Mouse (Mus musculus) hindbrain, embryonic 16.5 days (tissue): ENCODE data around the gene Tjp3. TPM values are rescaled to one million over a fixed set of nuclear protein-coding genes. Genes with fewer than 3 reads are reported as not detected.

ENCODE experiments used
- ATAC-seq: fragments of 200-750 bp; cut with Nextera tagmentation; 2 replicates; pipeline ENCODE4 v1.8.0; 2017; ENCODE audit warnings: moderate TSS enrichment, moderate library complexity
- H3K27ac ChIP-seq: fragments of 300-500 bp; sonication (generic); 2 replicates; pipeline ENCODE4 v1.5.1; 2014; ENCODE audit warnings: low read depth, mild to moderate bottlenecking, control low read depth, low read length, moderate library complexity
- H3K27me3 ChIP-seq: fragments of 300-500 bp; sonication (generic); replicated peaks from 2 replicates; pipeline ENCODE4 v1.6.1; 2014; ENCODE audit warnings: low read length; ENCODE audit not compliant: control insufficient read depth, insufficient read depth
- H3K36me3 ChIP-seq: fragments of 300-500 bp; sonication (generic); 2 replicates; pipeline ENCODE4 v1.6.1; 2014; ENCODE audit warnings: mild to moderate bottlenecking, low read length, moderate library complexity, mixed read lengths; ENCODE audit not compliant: control insufficient read depth, insufficient read depth
- H3K4me1 ChIP-seq: fragments of 300-500 bp; sonication (generic); 2 replicates; pipeline ENCODE4 v1.6.1; 2014; ENCODE audit warnings: low read depth, low read length; ENCODE audit not compliant: control insufficient read depth, insufficient read depth
- H3K4me2 ChIP-seq: fragments of 300-500 bp; sonication (generic); 2 replicates; pipeline ENCODE4 v1.6.1; 2014; ENCODE audit warnings: mild to moderate bottlenecking, low read length, control low read depth, moderate library complexity
- H3K4me3 ChIP-seq: fragments of 300-500 bp; sonication (generic); 2 replicates; pipeline ENCODE4 v1.5.1; 2014; ENCODE audit warnings: mild to moderate bottlenecking, low read length, control low read depth, moderate library complexity
- H3K9ac ChIP-seq: fragments of 300-500 bp; sonication (generic); 2 replicates; pipeline ENCODE4 v1.6.1; 2014; ENCODE audit warnings: low read depth, mild to moderate bottlenecking, control low read depth, low read length, moderate library complexity
- H3K9me3 ChIP-seq: fragments of 300-500 bp; sonication (generic); 2 replicates; pipeline ENCODE4 v1.6.1; 2014; ENCODE audit warnings: mild to moderate bottlenecking, low read length, moderate library complexity; ENCODE audit not compliant: control insufficient read depth
- WGBS: fragments of 180-500 bp; shearing (Covaris S2); extraction: QIAGEN DNeasy Blood & Tissue Kit; methylation state at CpG from one replicate; pipeline ENCODE4 v1.1.7; 2014; 5-methylcytosine and 5-hydroxymethylcytosine counted together
- polyA plus RNA-seq: library from polyadenylated mRNA; unstranded; fragments of >200 nt; fragmentation: Nextera tagmentation; extraction: Ambion mirVana; gene quantifications from 2 replicates; pipeline ENCODE4 v1.2.1, GENCODE M21; 2015

The Tjp3 gene
- polyA plus RNA-seq, 1 experiment from 2014 or later: 6.4 TPM

DNA sequence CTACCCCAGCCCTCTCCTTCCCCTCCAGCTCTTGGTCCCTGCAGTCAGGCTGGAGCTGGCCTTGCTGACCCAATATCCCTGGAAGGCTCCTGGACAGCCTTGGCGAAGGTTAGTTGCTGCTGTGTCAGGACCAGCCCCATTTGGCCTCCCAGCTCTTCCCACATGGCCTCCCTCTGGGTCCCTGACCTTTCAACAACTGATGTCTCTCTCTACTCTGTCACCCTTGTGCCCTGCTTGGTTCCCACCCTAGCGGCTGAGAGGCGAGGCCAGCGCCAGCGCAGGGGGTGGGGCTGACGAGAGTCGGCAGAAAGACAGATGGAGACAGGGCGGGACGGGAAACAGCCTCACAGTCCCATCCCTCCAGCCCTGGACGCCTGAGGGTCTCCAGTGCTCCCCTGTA, 37.0 kb upstream of the Tjp3 start, which contains the start of gene Tbxa2r:
TSS of gene Tbxa2r (plus strand) at position 346 of the 400 bp plus-strand sequence.
- no peak within 1 kb of the TSS for H3K4me3 ChIP-seq
- H3K4me1 ChIP-seq: no peaks in the 10 kb centered on the region
- no peak for ATAC-seq
- H3K27ac ChIP-seq: 0 out of 2 replicates have a peak within 1 kb of the TSS, but pooled peaks have one; percentile 3
- H3K36me3 ChIP-seq: peaks cover 35% of the 10 kb centered on the region
- H3K27me3 ChIP-seq: peaks cover 10% of the 10 kb centered on the region
- H3K9me3 ChIP-seq: no peaks in the 10 kb centered on the region
- 14% methylated on average over 9 of the region's 10 CpGs for WGBS
- H3K4me2 ChIP-seq: no peak within 1 kb of the TSS; the same call in 1 of the 2 replicates
- peak within 1 kb of the TSS; percentile 22 for H3K9ac ChIP-seq

DNA sequence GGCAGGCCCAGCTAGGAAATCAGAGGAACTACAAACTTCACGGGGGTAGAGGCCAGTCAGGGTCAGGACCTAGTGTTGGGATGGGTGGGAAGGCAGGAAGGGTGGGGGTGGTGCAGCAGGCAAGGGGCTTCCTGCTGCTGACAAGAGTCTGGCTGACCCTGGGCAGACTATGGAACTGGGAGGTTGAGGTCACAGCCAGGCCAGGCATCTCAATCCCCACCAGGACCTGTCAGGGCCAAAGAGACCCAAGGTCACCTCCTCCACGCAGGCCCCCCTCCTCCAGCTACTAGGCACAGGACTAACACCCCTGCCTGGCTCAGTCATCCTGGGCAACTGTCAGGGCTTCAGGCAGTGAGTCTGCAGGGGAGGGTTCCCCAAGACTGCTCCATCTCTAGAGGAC, 36.6 kb upstream of the Tjp3 start:
- Histone ChIP-seq H3K4me3 (no peak overlapping the region), H3K9me3 (no peaks in the 10 kb centered on the region), H3K9ac (no peak overlapping the region), H3K27ac (no peak overlapping the region), H3K4me2 (no peak overlapping the region), H3K4me1 (no peaks in the 10 kb centered on the region), H3K27me3 (peaks cover 9% of the 10 kb centered on the region), H3K36me3 (peaks cover 40% of the 10 kb centered on the region)
- 61% methylated on average over 2 of the region's 2 CpGs for WGBS
- no peak for ATAC-seq

DNA sequence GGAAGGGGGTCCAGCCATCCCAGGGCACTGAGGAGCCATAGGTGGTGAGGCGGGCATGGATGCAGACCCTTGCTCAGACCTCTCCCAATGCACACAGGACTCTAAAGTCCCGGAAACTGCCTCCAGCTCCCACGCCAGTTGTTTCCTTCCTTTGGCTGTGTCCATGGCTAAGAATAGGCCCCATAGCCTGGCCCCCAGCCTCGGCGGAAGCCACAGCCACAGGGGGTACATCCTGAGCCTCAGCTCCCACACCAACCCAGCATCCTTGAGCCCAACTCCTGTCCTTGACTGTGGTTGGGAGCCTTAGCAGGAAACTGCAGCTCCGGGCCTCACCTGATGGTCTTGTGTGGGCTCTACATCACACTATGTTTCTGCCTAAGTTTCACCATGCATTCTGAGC, 35.5 kb upstream of the Tjp3 start:
- Histone ChIP-seq H3K4me3 (no peak overlapping the region), H3K4me1 (peaks cover 7% of the 10 kb centered on the region), H3K27ac (0 out of 2 replicates have a peak overlapping the region, but pooled peaks have one; percentile 29), H3K9ac (no peak overlapping the region), H3K4me2 (no peak overlapping the region), H3K27me3 (no peaks in the 10 kb centered on the region), H3K36me3 (peaks cover 45% of the 10 kb centered on the region), H3K9me3 (no peaks in the 10 kb centered on the region)
- 72% methylated on average over 6 of the region's 6 CpGs for WGBS
- no peak; the same call in 1 of the 2 replicates for ATAC-seq

DNA sequence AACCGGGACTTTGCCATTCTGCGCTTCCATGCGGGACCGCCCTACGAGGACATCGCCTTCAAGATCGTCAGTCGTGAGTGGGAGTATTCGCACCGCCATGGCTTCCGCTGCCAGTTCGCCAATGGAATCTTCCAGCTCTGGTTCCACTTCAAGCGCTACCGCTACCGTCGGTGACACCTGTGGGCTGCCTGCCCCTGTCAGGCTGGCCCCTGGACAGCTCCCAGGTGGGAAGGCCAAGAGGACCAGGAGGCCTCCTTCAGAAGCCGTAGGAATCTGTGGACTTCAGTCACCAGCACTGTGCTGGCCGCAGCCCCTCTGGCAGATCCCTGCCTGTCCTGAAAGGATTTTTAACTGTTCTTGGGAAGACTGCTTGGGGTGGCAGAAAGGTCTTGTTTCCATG, 34.4 kb upstream of the Tjp3 start:
- Histone ChIP-seq H3K4me2 (no peak overlapping the region), H3K27me3 (no peaks in the 10 kb centered on the region), H3K9me3 (no peaks in the 10 kb centered on the region), H3K4me3 (no peak overlapping the region), H3K27ac (no peak overlapping the region), H3K36me3 (peaks cover 45% of the 10 kb centered on the region), H3K4me1 (peaks cover 11% of the 10 kb centered on the region), H3K9ac (no peak overlapping the region)
- WGBS: 91% methylated on average over 18 of the region's 18 CpGs
- ATAC-seq: no peak

- Histone ChIP-seq H3K27ac (no peak overlapping the region), H3K4me2 (no peak overlapping the region), H3K9ac (no peak overlapping the region), H3K36me3 (peaks cover 45% of the 10 kb centered on the region), H3K4me3 (no peak overlapping the region), H3K4me1 (peaks cover 11% of the 10 kb centered on the region), H3K9me3 (no peaks in the 10 kb centered on the region), H3K27me3 (no peaks in the 10 kb centered on the region)
- no peak for ATAC-seq
- WGBS: 94% methylated on average over 21 of the region's 21 CpGs
These were observed 33.8 kb upstream of the Tjp3 start for GRCm38 (mm10) chr10:81325176-81325575.

DNA sequence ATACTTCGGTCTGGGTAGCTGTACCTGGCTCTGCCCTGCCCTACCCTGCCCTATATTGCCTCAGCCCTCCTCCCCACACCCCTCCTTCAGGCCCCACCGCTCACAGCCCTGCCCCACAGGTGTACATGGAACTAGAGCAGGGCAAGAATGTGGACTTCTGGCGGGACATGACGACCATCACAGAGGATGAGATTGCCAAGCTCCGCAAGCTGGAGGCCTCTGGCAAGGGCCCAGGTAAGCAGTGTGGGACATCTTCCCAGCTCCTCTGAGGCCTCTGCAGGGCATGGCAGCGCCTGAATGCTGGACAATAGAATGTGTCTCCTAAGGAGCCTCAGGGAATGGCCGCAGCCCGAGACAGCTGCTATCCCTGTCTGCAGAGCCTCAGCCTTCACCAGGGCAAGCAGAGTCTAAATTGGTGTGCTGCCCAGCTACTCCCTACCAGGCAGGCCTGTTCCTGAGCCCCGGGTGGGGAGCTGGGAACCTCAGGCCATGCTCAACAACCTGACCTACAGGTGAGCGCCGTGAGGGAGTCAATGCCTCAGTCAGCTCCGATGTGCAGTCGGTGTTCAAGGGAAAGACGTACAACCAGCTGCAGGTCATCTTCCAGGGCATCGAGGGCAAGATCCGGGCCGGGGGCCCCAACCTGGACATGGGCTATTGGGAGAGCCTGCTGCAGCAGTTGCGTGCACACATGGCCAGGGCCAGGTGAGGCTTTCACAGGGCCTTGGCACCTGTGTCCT, 32.6 kb upstream of the Tjp3 start:
- H3K4me1 ChIP-seq: peaks cover 20% of the 10 kb centered on the region
- ATAC-seq: no peak
- H3K36me3 ChIP-seq: peaks cover 45% of the 10 kb centered on the region
- H3K9ac ChIP-seq: no peak overlapping the region
- H3K27me3 ChIP-seq: no peaks in the 10 kb centered on the region
- H3K9me3 ChIP-seq: no peaks in the 10 kb centered on the region
- no peak overlapping the region for H3K4me3 ChIP-seq
- H3K4me2 ChIP-seq: no peak overlapping the region
- 93% methylated on average over 18 of the region's 18 CpGs for WGBS
- no peak overlapping the region for H3K27ac ChIP-seq

DNA sequence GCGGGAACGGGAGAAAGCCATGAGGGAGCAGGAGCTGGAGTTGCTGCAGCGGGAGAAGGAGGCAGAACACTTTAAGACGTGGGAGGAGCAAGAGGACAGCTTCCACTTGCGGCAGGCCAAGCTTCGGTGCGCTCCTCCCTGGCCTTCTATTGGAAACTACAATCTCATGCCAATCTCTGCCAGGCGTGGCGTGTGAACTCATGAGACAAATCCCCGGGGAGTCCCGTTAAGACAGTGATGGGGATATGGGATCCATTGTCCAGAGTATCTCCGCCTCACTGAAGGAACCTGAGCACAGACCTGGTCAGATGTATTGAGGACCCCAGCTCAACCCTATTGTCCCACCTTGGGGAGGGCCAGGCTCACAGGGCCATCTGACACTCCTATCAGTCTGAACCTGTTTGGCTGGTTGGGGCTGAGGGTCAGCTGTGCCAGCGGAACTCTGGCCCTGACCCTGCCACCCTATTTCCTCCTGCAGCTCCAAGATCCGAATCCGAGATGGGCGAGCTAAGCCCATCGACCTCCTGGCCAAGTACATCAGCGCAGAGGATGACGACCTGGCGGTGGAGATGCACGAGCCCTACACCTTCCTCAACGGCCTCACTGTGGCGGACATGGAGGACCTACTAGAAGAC, 31.9 kb upstream of the Tjp3 start:
- no peak for ATAC-seq
- Histone ChIP-seq H3K4me1 (peaks cover 22% of the 10 kb centered on the region), H3K4me3 (no peak overlapping the region), H3K27me3 (no peaks in the 10 kb centered on the region), H3K36me3 (peaks cover 50% of the 10 kb centered on the region), H3K4me2 (no peak overlapping the region), H3K9me3 (no peaks in the 10 kb centered on the region), H3K27ac (no peak overlapping the region), H3K9ac (no peak overlapping the region)
- WGBS: 96% methylated on average over 23 of the region's 23 CpGs

DNA sequence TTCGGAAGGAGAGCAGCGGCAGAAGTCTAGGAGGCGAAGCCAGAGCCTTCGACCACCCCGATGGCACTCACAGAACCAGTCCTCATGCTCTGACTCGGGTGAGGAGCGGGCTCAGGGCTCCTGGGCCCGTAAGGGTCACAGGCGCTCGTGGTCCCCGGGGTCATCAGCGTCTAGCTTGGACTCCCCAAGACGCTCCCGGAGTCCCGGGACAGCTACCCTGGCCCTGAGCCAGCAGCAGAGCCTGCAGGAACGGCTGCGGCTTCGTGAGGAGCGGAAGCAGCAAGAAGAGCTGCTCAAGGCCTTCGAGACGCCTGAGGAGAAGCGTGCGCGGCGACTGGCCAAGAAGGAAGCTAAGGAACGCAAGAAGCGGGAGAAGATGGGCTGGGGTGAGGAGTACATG, 31.1 kb upstream of the Tjp3 start:
- Histone ChIP-seq H3K4me3 (no peak overlapping the region), H3K36me3 (peaks cover 56% of the 10 kb centered on the region), H3K4me1 (peaks cover 22% of the 10 kb centered on the region), H3K27ac (no peak overlapping the region), H3K9ac (no peak overlapping the region), H3K27me3 (no peaks in the 10 kb centered on the region), H3K4me2 (no peak overlapping the region), H3K9me3 (no peaks in the 10 kb centered on the region)
- ATAC-seq: no peak
- WGBS: 92% methylated on average over 27 of the region's 27 CpGs

- Histone ChIP-seq H3K27me3 (no peaks in the 10 kb centered on the region), H3K36me3 (peaks cover 54% of the 10 kb centered on the region), H3K27ac (peak overlapping the region; percentile 93), H3K9me3 (no peaks in the 10 kb centered on the region), H3K4me1 (peaks cover 22% of the 10 kb centered on the region), H3K9ac (peak overlapping the region; percentile 89), H3K4me2 (peak overlapping the region; percentile 90), H3K4me3 (peak overlapping the region; percentile 94)
- ATAC-seq: no peak
- WGBS: 3% methylated on average over 17 of the region's 20 CpGs
These were observed 30.1 kb upstream of the Tjp3 start for GRCm38 (mm10) chr10:81321436-81321835.
